Mouse (Mus musculus): ENCODE results near the gene Polr3e. TPM values are rescaled to one million over a fixed set of nuclear protein-coding genes. Genes with fewer than 3 reads are reported as not detected.

The Polr3e gene
- 16.6 and 17.9 TPM in 2 replicates for polyA plus RNA-seq (2014; fragmentation: Nextera tagmentation; extraction: Ambion mirVana)

DNA sequence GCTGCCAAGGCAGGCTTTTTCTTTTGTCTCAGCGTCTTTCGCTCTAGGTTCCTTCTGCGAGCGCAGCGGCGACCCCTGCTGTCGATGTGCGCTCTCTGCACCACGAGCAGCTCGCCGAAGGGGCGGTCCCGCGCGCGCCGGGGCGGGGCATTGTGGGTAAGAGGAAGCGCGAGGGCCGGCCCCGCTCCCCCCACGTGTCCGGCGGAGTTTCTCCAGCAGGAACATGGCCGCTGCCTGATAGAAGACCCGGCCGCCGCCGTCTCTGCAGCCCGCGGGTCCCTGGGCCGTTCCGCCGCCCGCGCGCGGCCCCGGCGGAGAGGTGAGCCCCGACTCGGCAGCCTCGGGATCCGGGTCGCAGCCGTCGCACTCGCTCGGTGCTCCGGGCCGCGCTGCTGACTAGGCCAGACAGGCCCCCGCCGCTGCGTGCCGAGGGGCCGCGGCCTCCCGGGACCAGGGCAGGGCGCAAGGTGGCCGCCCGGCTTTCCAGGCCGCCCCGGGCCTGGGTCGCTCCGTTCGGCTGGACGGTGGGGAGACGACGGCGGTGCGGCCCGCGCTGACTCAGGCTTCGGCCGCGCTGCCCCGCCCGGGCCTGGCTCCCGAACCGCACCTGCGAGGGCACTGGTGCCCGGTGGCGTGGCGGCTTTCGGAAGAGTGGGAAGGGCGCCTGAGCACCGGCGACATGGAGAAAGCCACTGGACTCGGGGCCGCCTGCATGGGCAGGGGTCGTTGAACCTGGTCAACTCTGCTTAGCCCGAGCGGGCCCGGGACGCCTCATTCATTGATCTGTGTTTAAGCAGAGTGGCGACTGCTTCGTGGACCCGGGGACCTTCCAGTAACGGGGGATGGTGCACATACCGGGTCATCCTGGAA lies at the start of gene Polr3e:
TSS of gene Polr3e (plus strand) at position 153 of the 870 bp plus-strand sequence.
- Histone ChIP-seq H3K27ac (peak within 1 kb of the TSS; percentile 70), H3K4me2 (replicated peaks) (peak within 1 kb of the TSS; percentile 61), H3K9me3 (ENCODE audit: control insufficient read depth, low read length) (no peaks in the 10 kb centered on the region), H3K4me1 (replicated peaks; ENCODE audit: control insufficient read depth, insufficient read depth, low read length) (peaks cover 13% of the 10 kb centered on the region; the same call in 1 of the 2 replicates), H3K36me3 (replicated peaks; ENCODE audit: control insufficient read depth, insufficient read depth) (peaks cover 2% of the 10 kb centered on the region; the same call in 1 of the 2 replicates), H3K4me3 (replicated peaks; ENCODE audit: low read length) (peak within 1 kb of the TSS; percentile 76), H3K27me3 (ENCODE audit: control insufficient read depth, insufficient read depth, low read length) (no peaks in the 10 kb centered on the region), H3K9ac (peak within 1 kb of the TSS; percentile 81)
- under 1% methylated on average over 101 of the region's 102 CpGs for WGBS
- DNase-seq (ENCODE audit: low spot score), result peak; percentile 99
- ATAC-seq (ENCODE audit: low FRiP score), result peak; percentile 95

DNA sequence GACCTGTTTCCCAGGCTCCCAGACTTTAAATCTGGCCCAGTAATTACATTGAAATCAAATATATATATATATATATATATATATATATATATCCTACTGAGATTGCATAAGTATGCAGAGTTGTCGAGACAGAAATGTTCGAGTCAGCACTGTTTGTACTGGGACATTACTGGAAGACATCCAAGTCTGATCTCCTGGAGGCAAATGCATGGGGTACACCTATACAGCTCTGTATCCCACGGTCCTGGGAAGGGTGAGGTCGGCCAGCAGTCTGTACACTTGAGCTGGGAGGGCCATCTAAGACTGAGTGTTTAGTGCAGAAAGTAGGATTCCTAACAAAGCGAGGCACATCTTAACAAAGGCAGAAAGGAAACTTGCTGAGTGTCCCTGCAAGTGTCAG lies 47.7 kb upstream of the Polr3e start:
- DNase-seq (ENCODE audit: low spot score) (no peak), ATAC-seq (ENCODE audit: low FRiP score) (no peak)
- H3K9ac ChIP-seq, result no peak overlapping the region
- H3K27me3 ChIP-seq (ENCODE audit: control insufficient read depth, insufficient read depth, low read length), result no peaks in the 10 kb centered on the region
- H3K9me3 ChIP-seq (ENCODE audit: control insufficient read depth, low read length), result no peaks in the 10 kb centered on the region
- H3K4me3 ChIP-seq (replicated peaks; ENCODE audit: low read length), result no peak overlapping the region
- H3K4me1 ChIP-seq (replicated peaks; ENCODE audit: control insufficient read depth, insufficient read depth, low read length), result peaks cover 11% of the 10 kb centered on the region
- no peaks in the 10 kb centered on the region for H3K36me3 ChIP-seq (replicated peaks; ENCODE audit: control insufficient read depth, insufficient read depth)
- H3K4me2 ChIP-seq (replicated peaks), result no peak overlapping the region
- 60% methylated on average over 5 of the region's 5 CpGs for WGBS
- H3K27ac ChIP-seq, result no peak overlapping the region

DNA sequence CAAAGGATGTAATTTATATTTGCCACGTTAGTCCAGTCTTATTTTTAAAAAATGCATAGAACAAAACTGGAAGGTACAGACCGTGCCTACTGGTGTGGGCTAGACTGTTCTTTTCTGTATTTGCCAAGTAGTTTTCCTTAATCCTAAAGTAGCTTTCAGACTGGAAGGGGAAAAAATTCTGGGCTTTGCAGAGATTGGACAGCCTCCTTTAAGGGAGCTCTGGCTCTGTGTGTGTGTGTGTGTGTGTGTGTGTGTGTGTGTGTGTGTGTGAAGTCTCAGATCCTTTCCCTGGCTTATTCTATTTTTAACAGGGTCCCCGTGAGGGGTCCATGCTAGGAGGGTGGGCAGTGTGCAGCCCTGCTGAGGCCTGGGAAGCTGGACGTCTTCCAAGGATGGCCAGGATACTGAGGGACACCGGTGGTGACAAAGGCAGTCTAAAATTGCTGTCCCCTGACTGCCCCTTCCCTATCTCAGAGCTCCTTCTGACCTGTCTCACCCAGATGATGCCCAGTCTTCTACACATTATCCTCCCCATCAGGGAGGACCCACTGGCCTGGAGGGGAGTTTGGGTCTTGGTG lies 47.0 kb upstream of the Polr3e start:
- WGBS, result 56% methylated on average over 5 of the region's 5 CpGs
- Histone ChIP-seq H3K4me3 (replicated peaks; ENCODE audit: low read length) (no peak overlapping the region), H3K36me3 (replicated peaks; ENCODE audit: control insufficient read depth, insufficient read depth) (no peaks in the 10 kb centered on the region), H3K4me1 (replicated peaks; ENCODE audit: control insufficient read depth, insufficient read depth, low read length) (peaks cover 6% of the 10 kb centered on the region; the same call in 1 of the 2 replicates), H3K4me2 (replicated peaks) (no peak overlapping the region), H3K27me3 (ENCODE audit: control insufficient read depth, insufficient read depth, low read length) (no peaks in the 10 kb centered on the region), H3K9me3 (ENCODE audit: control insufficient read depth, low read length) (no peaks in the 10 kb centered on the region), H3K27ac (no peak overlapping the region; the same call in 1 of the 2 replicates), H3K9ac (no peak overlapping the region)
- DNase-seq (ENCODE audit: low spot score), result no peak
- no peak for ATAC-seq (ENCODE audit: low FRiP score)

DNA sequence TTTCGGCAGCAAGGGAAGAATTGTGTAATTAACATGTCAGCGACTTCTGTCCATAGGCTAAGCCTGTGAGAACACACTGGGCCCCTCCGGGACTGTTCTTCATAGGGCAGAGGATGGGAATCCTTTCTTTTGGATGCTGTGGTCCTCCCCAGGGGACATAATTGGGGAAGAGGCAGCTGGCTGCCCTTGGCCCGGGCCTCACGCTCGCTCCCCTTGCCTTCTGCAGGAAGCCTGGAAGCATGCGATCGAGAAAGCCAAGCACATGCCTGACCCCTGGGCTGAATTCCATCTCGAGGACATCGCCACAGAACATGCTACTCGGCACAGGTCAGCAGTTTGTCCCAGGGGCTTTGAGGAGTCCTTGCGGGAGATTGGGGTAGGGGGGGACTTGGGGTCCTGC lies 44.5 kb upstream of the Polr3e start:
- DNase-seq (ENCODE audit: low spot score) (no peak), ATAC-seq (ENCODE audit: low FRiP score) (no peak)
- Histone ChIP-seq H3K4me2 (replicated peaks) (no peak overlapping the region), H3K27me3 (ENCODE audit: control insufficient read depth, insufficient read depth, low read length) (no peaks in the 10 kb centered on the region), H3K9me3 (ENCODE audit: control insufficient read depth, low read length) (no peaks in the 10 kb centered on the region), H3K4me1 (replicated peaks; ENCODE audit: control insufficient read depth, insufficient read depth, low read length) (no peaks in the 10 kb centered on the region), H3K9ac (no peak overlapping the region), H3K36me3 (replicated peaks; ENCODE audit: control insufficient read depth, insufficient read depth) (no peaks in the 10 kb centered on the region), H3K27ac (no peak overlapping the region), H3K4me3 (replicated peaks; ENCODE audit: low read length) (no peak overlapping the region)
- WGBS, result 71% methylated on average over 12 of the region's 12 CpGs

DNA sequence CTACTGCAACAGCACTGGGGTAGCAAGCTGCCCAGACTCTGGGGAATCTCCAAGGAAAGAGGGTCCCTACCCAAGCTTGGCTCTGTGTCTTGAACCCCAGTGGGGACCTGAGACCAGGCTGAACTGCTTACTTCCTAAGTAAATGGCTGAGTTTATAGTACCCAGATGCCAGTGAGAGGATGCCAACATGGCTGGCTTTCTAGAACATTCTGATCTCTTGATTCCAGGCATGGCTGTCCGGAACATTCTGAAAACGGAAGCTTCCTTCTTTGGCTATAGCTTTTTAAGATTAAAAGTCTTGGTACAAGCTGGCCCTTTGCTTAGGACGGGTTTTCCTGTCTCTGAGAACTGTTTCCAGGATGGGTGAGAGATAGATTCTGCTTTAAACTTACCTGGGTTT lies 43.5 kb upstream of the Polr3e start:
- no peak overlapping the region for H3K4me2 ChIP-seq (replicated peaks)
- no peaks in the 10 kb centered on the region for H3K27me3 ChIP-seq (ENCODE audit: control insufficient read depth, insufficient read depth, low read length)
- H3K4me3 ChIP-seq (replicated peaks; ENCODE audit: low read length), result no peak overlapping the region
- no peak overlapping the region for H3K27ac ChIP-seq
- DNase-seq (ENCODE audit: low spot score) (no peak), ATAC-seq (ENCODE audit: low FRiP score) (no peak)
- H3K9ac ChIP-seq, result no peak overlapping the region
- WGBS, result 99% methylated on average over 3 of the region's 3 CpGs
- no peaks in the 10 kb centered on the region for H3K36me3 ChIP-seq (replicated peaks; ENCODE audit: control insufficient read depth, insufficient read depth)
- H3K9me3 ChIP-seq (ENCODE audit: control insufficient read depth, low read length), result no peaks in the 10 kb centered on the region
- H3K4me1 ChIP-seq (replicated peaks; ENCODE audit: control insufficient read depth, insufficient read depth, low read length), result no peaks in the 10 kb centered on the region

DNA sequence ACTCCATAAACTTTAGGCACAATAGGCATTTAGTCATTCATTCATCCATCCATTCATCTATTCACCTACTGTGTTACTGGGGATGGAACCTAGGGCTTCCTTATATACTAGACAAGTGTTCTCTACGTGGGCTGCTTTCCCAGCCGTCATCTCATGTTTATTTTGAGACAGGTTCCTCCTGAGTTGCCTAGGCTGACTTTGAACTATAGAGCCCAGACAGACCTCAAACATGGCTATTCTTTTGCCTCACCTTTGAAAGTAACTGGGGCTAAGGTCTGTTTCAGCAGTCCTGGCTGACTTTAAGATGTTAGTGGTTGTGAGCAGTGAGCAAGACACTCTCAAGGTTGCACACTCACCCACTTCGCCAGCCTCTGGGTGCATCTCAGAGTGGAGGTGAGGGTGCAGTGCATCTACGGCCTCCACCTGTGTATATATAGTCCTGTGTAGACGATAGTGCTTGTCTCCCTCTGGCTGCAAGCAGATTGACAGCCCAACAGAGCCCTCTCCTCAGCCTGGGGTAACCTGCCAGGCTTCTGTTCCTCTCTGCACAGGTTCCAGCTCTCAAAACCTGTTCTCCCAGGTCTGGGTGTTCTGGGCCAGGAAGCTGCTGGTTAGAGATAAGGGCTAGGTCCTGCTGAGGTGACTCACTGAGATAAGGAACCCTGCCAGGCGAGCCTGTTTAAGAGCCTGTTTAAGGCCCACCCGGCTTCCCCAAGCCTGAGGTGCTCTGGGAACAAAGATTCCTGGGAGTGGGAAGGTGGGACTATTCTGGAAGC lies 42.6 kb upstream of the Polr3e start:
- H3K36me3 ChIP-seq (replicated peaks; ENCODE audit: control insufficient read depth, insufficient read depth), result peaks cover 3% of the 10 kb centered on the region; the same call in 1 of the 2 replicates
- WGBS, result 76% methylated on average over 7 of the region's 7 CpGs
- no peaks in the 10 kb centered on the region for H3K9me3 ChIP-seq (ENCODE audit: control insufficient read depth, low read length)
- ATAC-seq (ENCODE audit: low FRiP score) (no peak), DNase-seq (ENCODE audit: low spot score) (no peak)
- no peak overlapping the region for H3K9ac ChIP-seq
- H3K27ac ChIP-seq, result no peak overlapping the region
- no peak overlapping the region for H3K4me3 ChIP-seq (replicated peaks; ENCODE audit: low read length)
- H3K4me1 ChIP-seq (replicated peaks; ENCODE audit: control insufficient read depth, insufficient read depth, low read length), result no peaks in the 10 kb centered on the region
- H3K27me3 ChIP-seq (ENCODE audit: control insufficient read depth, insufficient read depth, low read length), result no peaks in the 10 kb centered on the region
- no peak overlapping the region for H3K4me2 ChIP-seq (replicated peaks)

DNA sequence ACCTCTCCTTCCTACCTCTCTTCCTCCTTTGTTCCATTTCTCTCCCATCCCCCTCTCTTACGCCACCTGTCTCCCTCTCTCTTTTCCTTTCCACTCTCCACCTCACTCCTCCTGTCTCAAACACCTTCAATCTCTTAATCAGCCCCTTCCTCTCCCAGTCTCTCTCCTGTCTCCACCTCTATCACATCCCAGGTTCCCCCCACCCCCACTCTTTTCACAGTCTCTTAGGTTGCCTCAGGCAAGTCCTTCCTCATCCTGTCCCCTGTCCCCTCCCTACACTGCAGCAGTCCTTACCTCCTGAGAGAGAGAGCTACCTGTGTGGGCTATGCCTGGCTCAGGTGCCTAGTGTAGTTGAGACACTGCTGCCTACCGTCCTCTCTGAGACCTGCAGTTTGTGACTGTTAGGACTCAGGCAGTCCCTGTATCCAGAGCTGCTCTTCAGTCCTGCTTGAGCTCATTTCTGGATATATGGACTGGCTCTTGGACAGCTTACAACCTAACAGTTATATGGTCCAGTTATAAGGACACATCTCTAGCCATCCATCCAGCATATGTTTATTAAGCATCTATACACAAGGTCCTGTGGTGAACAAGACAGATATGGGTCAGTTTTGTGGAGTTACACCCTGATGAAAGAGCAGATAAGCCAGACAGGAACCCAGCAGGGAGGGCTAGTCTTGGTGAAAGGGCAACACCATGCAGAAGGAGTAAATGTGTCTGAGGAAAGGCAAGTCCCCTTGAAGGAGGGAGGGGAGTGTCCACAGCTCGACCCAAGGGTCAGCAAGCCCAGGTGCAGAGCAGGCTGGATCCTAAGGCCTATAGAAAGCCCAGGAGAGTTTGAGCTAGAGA lies 41.8 kb upstream of the Polr3e start:
- H3K4me2 ChIP-seq (replicated peaks), result no peak overlapping the region
- peaks cover 11% of the 10 kb centered on the region for H3K36me3 ChIP-seq (replicated peaks; ENCODE audit: control insufficient read depth, insufficient read depth)
- no peaks in the 10 kb centered on the region for H3K4me1 ChIP-seq (replicated peaks; ENCODE audit: control insufficient read depth, insufficient read depth, low read length)
- H3K27ac ChIP-seq, result no peak overlapping the region
- H3K27me3 ChIP-seq (ENCODE audit: control insufficient read depth, insufficient read depth, low read length), result no peaks in the 10 kb centered on the region
- DNase-seq (ENCODE audit: low spot score) (no peak), ATAC-seq (ENCODE audit: low FRiP score) (no peak)
- H3K4me3 ChIP-seq (replicated peaks; ENCODE audit: low read length), result no peak overlapping the region
- no peak overlapping the region for H3K9ac ChIP-seq
- no peaks in the 10 kb centered on the region for H3K9me3 ChIP-seq (ENCODE audit: control insufficient read depth, low read length)
- WGBS, result 84% methylated on average over 3 of the region's 3 CpGs

DNA sequence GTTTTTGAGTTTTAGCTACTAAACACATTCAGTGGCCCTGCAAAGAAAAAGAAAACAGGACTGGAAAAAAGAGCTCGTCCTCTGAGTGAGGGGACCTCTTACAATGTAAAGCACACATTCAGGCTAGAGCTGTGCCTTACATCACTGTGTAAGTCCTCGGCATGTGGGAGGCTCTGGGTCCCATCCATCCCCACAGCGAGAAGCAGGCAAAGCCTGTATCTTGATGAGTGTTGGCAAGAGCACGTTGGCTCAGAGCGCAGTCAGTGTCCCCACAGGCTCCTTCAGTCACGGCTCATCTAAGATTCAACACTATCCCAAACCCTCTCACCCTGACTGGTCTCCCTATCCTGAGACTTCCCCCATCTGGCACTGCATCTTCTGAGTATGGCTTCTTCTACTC lies 39.3 kb upstream of the Polr3e start:
- 0 out of 2 replicates have a peak, but pooled peaks have one; percentile 43 for ATAC-seq (ENCODE audit: low FRiP score)
- H3K9me3 ChIP-seq (ENCODE audit: control insufficient read depth, low read length), result no peaks in the 10 kb centered on the region
- no peak for DNase-seq (ENCODE audit: low spot score)
- peaks cover 18% of the 10 kb centered on the region for H3K36me3 ChIP-seq (replicated peaks; ENCODE audit: control insufficient read depth, insufficient read depth)
- no peaks in the 10 kb centered on the region for H3K4me1 ChIP-seq (replicated peaks; ENCODE audit: control insufficient read depth, insufficient read depth, low read length)
- H3K4me3 ChIP-seq (replicated peaks; ENCODE audit: low read length), result no peak overlapping the region
- WGBS, result 70% methylated on average over 6 of the region's 6 CpGs
- no peak overlapping the region for H3K27ac ChIP-seq
- no peaks in the 10 kb centered on the region for H3K27me3 ChIP-seq (ENCODE audit: control insufficient read depth, insufficient read depth, low read length)
- H3K4me2 ChIP-seq (replicated peaks), result no peak overlapping the region
- no peak overlapping the region for H3K9ac ChIP-seq

Data from hindbrain, embryonic 14.5 days (tissue).